Mouse (Mus musculus) liver, postnatal 0 days (tissue): ENCODE measurements around the gene Cd1d1. TPM values are rescaled to one million over a fixed set of nuclear protein-coding genes. Genes with fewer than 3 reads are reported as not detected.

Source experiments
- ATAC-seq: fragments of 200-750 bp; cut with Nextera tagmentation; 2 replicates; pipeline ENCODE4 v1.8.0; 2017; ENCODE audit warnings: mild to moderate bottlenecking, moderate library complexity
- DNase-seq: peaks from one replicate; pipeline ENCODE4 v3.0.0-alpha.2; 2016
- H3K27ac ChIP-seq: fragments of 300-500 bp; sonication (generic); 2 replicates; pipeline ENCODE4 v1.5.1; 2014; ENCODE audit warnings: antibody characterized with exemption, moderate library complexity, mild to moderate bottlenecking, low read depth
- H3K27me3 ChIP-seq: fragments of 300-500 bp; sonication (generic); 2 replicates; pipeline ENCODE4 v1.6.1; 2014; ENCODE audit warnings: low read length, control low read depth, mixed read lengths; ENCODE audit not compliant: insufficient read depth
- H3K36me3 ChIP-seq: fragments of 300-500 bp; sonication (generic); replicated peaks from 2 replicates; pipeline ENCODE4 v1.6.1; 2014; ENCODE audit warnings: mild to moderate bottlenecking, control low read depth, low read length, moderate library complexity, mixed read lengths; ENCODE audit not compliant: insufficient read depth
- H3K4me1 ChIP-seq: fragments of 300-500 bp; sonication (generic); 2 replicates; pipeline ENCODE4 v1.6.1; 2014; ENCODE audit warnings: antibody characterized with exemption, mild to moderate bottlenecking, control low read depth; ENCODE audit not compliant: insufficient read depth
- H3K4me2 ChIP-seq: fragments of 300-500 bp; sonication (generic); 2 replicates; pipeline ENCODE4 v1.6.1; 2014; ENCODE audit warnings: low read depth, mild to moderate bottlenecking, low read length, moderate library complexity, mixed read lengths
- H3K4me3 ChIP-seq: fragments of 300-500 bp; sonication (generic); 2 replicates; pipeline ENCODE4 v1.5.1; 2014; ENCODE audit warnings: low read depth, low read length
- H3K9ac ChIP-seq: fragments of 300-500 bp; sonication (generic); replicated peaks from 2 replicates; pipeline ENCODE4 v1.6.1; 2014; ENCODE audit warnings: mild to moderate bottlenecking, moderate library complexity
- H3K9me3 ChIP-seq: fragments of 300-500 bp; sonication (generic); 2 replicates; pipeline ENCODE4 v1.6.1; 2016; ENCODE audit warnings: mild to moderate bottlenecking, control low read depth, low read length, mixed read lengths
- CTCF ChIP-seq: sonication (generic); IDR thresholded peaks from 2 replicates; pipeline ENCODE4 v1.5.1; 2016; ENCODE audit warnings: antibody characterized with exemption, low read depth
- EP300 ChIP-seq: IDR thresholded peaks from 2 replicates; pipeline ENCODE4 v1.6.1; 2016; ENCODE audit warnings: antibody characterized with exemption, low read depth, mild to moderate bottlenecking
- WGBS: fragments of 180-500 bp; shearing (Covaris S2); extraction: QIAGEN DNeasy Blood & Tissue Kit; methylation state at CpG from one replicate; pipeline ENCODE4 v1.1.7; 2014; ENCODE audit not compliant: insufficient replicate concordance; 5-methylcytosine and 5-hydroxymethylcytosine counted together
- polyA plus RNA-seq: library from polyadenylated mRNA; unstranded; fragments of >200 nt; fragmentation: Nextera tagmentation; extraction: Ambion mirVana; gene quantifications from 2 replicates; pipeline ENCODE4 v1.2.1, GENCODE M21; 2015

Cd1d1 gene
- polyA plus RNA-seq, 1 experiment from 2014 or later: 42.3 TPM

DNA sequence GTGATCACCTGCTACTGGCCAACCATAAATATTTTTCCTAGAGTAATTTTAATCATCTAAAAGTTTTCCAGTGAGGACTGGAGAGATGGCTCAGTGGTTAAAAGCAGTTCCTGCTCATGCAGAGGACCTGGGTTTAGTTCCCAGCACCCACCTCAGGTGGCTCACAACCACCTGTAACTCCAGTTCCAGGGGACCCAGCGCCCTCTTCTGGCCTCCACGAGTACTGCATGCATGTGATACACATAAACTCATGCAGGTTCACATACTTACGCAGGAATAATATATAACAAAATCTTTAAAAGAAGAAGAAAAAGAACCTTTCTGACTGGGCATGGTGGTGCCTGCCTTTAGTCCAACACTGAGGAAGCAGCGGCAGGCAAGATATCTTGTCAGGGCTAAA lies 45.4 kb downstream of the Cd1d1 start:
- no peak for ATAC-seq
- no peak overlapping the region for H3K27ac ChIP-seq

DNA sequence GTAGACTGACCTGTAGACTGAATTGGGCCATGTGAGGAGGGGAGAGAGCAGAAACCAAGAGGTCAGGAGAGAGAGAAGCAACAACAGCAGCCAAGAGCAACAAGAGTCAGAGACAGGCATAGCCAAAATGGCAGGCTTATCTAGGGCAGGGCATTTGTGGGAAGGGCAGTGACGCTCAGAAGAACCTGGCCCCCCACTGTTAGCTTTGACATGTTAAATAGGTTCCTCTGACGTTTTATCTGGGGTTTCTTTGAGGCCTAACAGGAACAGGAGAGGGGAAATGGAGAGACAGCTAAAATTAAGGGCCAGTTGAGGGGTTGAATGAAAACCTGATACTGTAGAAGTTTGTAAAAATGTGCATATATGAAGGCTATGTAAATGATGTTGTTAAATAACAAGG lies 48.6 kb downstream of the Cd1d1 start:
- TF ChIP-seq EP300 (no peak), CTCF (no peak)
- H3K4me1 ChIP-seq: no peaks in the 10 kb centered on the region
- WGBS: 32% methylated on average over 2 of the region's 2 CpGs
- peaks cover 4% of the 10 kb centered on the region; the same call in 1 of the 2 replicates for H3K9me3 ChIP-seq
- no peak overlapping the region for H3K9ac ChIP-seq
- no peak overlapping the region for H3K4me2 ChIP-seq
- H3K27ac ChIP-seq: no peak overlapping the region
- ATAC-seq: no peak
- no peaks in the 10 kb centered on the region for H3K36me3 ChIP-seq
- DNase-seq: no peak
- no peaks in the 10 kb centered on the region for H3K27me3 ChIP-seq
- H3K4me3 ChIP-seq: no peak overlapping the region

More for the DNA sequence above, 45.4 kb downstream of the Cd1d1 start:
- no peaks in the 10 kb centered on the region for H3K27me3 ChIP-seq
- no peak overlapping the region for H3K4me2 ChIP-seq
- TF ChIP-seq CTCF (peak; percentile 44), EP300 (no peak)
- no peak overlapping the region for H3K4me3 ChIP-seq
- no peaks in the 10 kb centered on the region for H3K4me1 ChIP-seq
- WGBS: 76% methylated on average over 4 of the region's 4 CpGs
- no peak for DNase-seq
- H3K36me3 ChIP-seq: no peaks in the 10 kb centered on the region
- H3K9ac ChIP-seq: no peak overlapping the region
- peaks cover 4% of the 10 kb centered on the region; the same call in 1 of the 2 replicates for H3K9me3 ChIP-seq

Other genes starting within 250 kb of the Cd1d1 start
- gene Dclk2, start 78.6 kb downstream of the Cd1d1 start, polyA plus RNA-seq: 5.7 and 5.9 TPM in 2 replicates
- gene Kirrel, start 175.3 kb upstream of the Cd1d1 start, polyA plus RNA-seq: 0.67 and 0.73 TPM in 2 replicates